Comparison of ENCODE assay signal across 9 mouse cellular contexts in the genomic region with DNA sequence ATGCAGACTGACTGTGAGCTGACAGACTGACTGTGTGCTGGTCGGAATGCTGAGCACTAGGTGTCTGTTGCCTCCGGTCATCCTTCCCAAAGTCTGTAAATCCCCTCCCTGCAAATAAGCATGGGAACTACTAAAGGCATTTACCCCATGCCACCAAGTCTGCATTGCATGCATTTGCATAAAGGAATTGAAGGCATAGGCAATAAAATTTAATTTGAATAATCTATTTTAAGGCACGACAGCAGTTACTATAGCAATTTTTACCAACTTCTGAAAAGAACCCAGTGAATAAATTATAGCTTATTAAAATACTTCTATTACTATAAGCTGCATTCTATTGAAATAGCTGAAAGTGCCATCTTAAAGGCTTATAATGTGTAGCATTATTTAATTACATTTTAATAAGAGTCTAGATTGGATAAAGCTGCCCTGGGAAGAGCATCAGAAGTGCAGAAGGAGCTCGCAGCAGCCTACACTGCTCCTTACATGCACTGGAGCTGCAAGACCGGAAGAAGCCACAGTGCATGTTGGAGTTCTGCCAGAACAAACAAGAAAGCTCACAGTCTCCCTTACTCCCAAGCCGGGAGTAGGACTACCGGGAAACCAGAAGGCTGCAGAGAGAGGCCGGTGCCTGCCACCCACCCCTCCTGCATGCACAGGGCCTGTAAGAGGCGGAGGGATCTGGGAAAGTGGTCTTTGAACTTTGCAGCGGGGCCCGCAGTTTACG. TPM values are rescaled to one million over a fixed set of nuclear protein-coding genes. Genes with fewer than 3 reads are reported as not detected.
A peak's percentile ranks its signal among the peaks of the same experiment; 100 is the strongest.
DNase-seq lines count a peak whose midpoint lies in the region; ATAC-seq and TF ChIP-seq lines count a peak whose summit lies in the region.
"Had no signal": no experiment of that assay in that cellular context is flagged by ENCODE, and none has a peak within 500 bp of the region (broad histone marks: within the 10 kb centered on the region; RNA-seq: fewer than 3 reads in every experiment).

No protein-coding gene starts in this region.

- no peak overlapping the region for H3K4me3 ChIP-seq in heart, embryonic 10.5 days
- no peak overlapping the region for H3K4me3 ChIP-seq in forebrain, embryonic 13.5 days
- no peak overlapping the region for H3K4me3 ChIP-seq in myocyte

- H3K4me2 ChIP-seq in forebrain, embryonic 13.5 days, result no peak overlapping the region
- H3K4me2 ChIP-seq in myocyte (ENCODE audit: low read depth), result peak overlapping the region; percentile 31

- H3ac ChIP-seq in myocyte (ENCODE audit: control insufficient read depth, insufficient read length), result no peak overlapping the region

- peaks cover 32% of the 10 kb centered on the region for H3K4me1 ChIP-seq in heart, embryonic 10.5 days
- H3K4me1 ChIP-seq in forebrain, embryonic 13.5 days, result peaks cover 6% of the 10 kb centered on the region; the same call in 1 of the 2 replicates

- intact Hi-C loops in heart, postnatal 25 days (cut with DNase I), result loop anchor here (1.0 kb wide), 1 partner anchor 58 kb away; a partner anchor contains a TSS
- intact Hi-C loops in left cerebral cortex, postnatal 36 days (cut with DNase I), result no loop called here

- no peaks in the 10 kb centered on the region for H3K36me3 ChIP-seq in heart, embryonic 10.5 days
- no peaks in the 10 kb centered on the region for H3K36me3 ChIP-seq in forebrain, embryonic 13.5 days (ENCODE audit: poor library complexity, severe bottlenecking)
- no peaks in the 10 kb centered on the region for H3K36me3 ChIP-seq in myocyte (ENCODE audit: control insufficient read depth, insufficient read depth)

- no peak overlapping the region for H3K9ac ChIP-seq in forebrain, embryonic 13.5 days

- WGBS in heart, embryonic 10.5 days, result 49% methylated on average over 12 of the region's 12 CpGs
- 60% methylated on average over 12 of the region's 12 CpGs for WGBS in forebrain, embryonic 13.5 days

- no peaks in the 10 kb centered on the region for H3K9me3 ChIP-seq in heart, embryonic 10.5 days
- H3K9me3 ChIP-seq in forebrain, embryonic 13.5 days (replicated peaks), result no peaks in the 10 kb centered on the region

- no peaks in the 10 kb centered on the region for H3K79me2 ChIP-seq in myocyte (ENCODE audit: control insufficient read depth, insufficient read depth)

- DNase-seq in heart, embryonic 10.5 days (ENCODE audit: low spot score), result peak; percentile 77
- no peak for DNase-seq in heart, postnatal 25 days (ENCODE audit: low spot score)
- peak; percentile 70 for DNase-seq in kidney, postnatal 14 days
- no peak for DNase-seq in left cerebral cortex, postnatal 36 days (ENCODE audit: low spot score in 2 of 2)
- DNase-seq in c-Kit-positive CD71-positive TER-119-positive erythroid progenitor cells, embryonic 14.5 days (ENCODE audit: low spot score), result no peak

- peak overlapping the region; percentile 86 for H3K27ac ChIP-seq in heart, embryonic 10.5 days
- no peak overlapping the region for H3K27ac ChIP-seq in forebrain, embryonic 13.5 days

- ATAC-seq in forebrain, embryonic 13.5 days, result peak; percentile 75
- no peak for ATAC-seq in monocyte, adult 5-6 weeks (replicated peaks; ENCODE audit: insufficient number of reproducible peaks, low FRiP score, low TSS enrichment, poor library complexity, severe bottlenecking)

- no peaks in the 10 kb centered on the region for H3K27me3 ChIP-seq in heart, embryonic 10.5 days (ENCODE audit: insufficient read depth, poor library complexity, severe bottlenecking)
- H3K27me3 ChIP-seq in forebrain, embryonic 13.5 days, result no peaks in the 10 kb centered on the region
- no peaks in the 10 kb centered on the region for H3K27me3 ChIP-seq in myocyte (ENCODE audit: control insufficient read depth, insufficient read depth, insufficient read length)

- TF ChIP-seq POLR2A in myocyte (IDR thresholded peaks at IDR 0.05; ENCODE audit: insufficient read length, low read depth), result no peak

TF ChIP-seq in myocyte, 11 proteins besides CTCF, POLR2A, EP300 and RAD21:
- TF ChIP-seq CEBPB (IDR thresholded peaks at IDR 0.05; ENCODE audit: insufficient read depth, poor library complexity, severe bottlenecking) (no peak), TCF12 (IDR thresholded peaks at IDR 0.05; ENCODE audit: insufficient read depth, poor library complexity, severe bottlenecking) (no peak), TCF3 (IDR thresholded peaks at IDR 0.05; ENCODE audit: insufficient read length, low read depth) (no peak), REST (IDR thresholded peaks at IDR 0.05; ENCODE audit: insufficient read depth, insufficient read length) (no peak), MYOG (IDR thresholded peaks at IDR 0.05; ENCODE audit: control insufficient read depth in 1 of 3, insufficient read depth in 1 of 3, insufficient read length in 2 of 3, low read depth in 2 of 3) (no peak), POLR2AphosphoS2 (IDR thresholded peaks at IDR 0.05; ENCODE audit: insufficient read length, low read depth) (no peak), E2F4 (IDR thresholded peaks at IDR 0.05; ENCODE audit: insufficient read depth) (no peak), USF1 (IDR thresholded peaks at IDR 0.05; ENCODE audit: low read depth) (no peak), MAX (IDR thresholded peaks at IDR 0.05; ENCODE audit: low read depth) (no peak), SRF (IDR thresholded peaks at IDR 0.05; ENCODE audit: control insufficient read depth, insufficient read length, low read depth) (no peak), MYOD1 (IDR thresholded peaks at IDR 0.05; ENCODE audit: control insufficient read depth in 1 of 3, insufficient read length in 2 of 3, low read depth in 2 of 3) (no peak)
TF ChIP-seq in myocyte: peak in this region for 0.

RNA-seq across cellular contexts. Expression of a gene that starts 58.3 kb away (rescaled TPM):
- 24.0 and 70.2 TPM in 2 replicates for polyA plus RNA-seq in heart, embryonic 10.5 days (2016; fragmentation: Nextera tagmentation; extraction: Ambion mirVana)
- 1,000 to 10,000 TPM; 2,092 to 2,205 TPM for total RNA-seq in heart, postnatal 25 days (2021)
- not detected in 2 replicates for polyA plus RNA-seq in forebrain, embryonic 13.5 days (2015; fragmentation: Nextera tagmentation; extraction: Ambion mirVana)
- polyA plus RNA-seq in myocyte (2012; fragmentation: generic; extraction: Trizol), result 134 TPM
- total RNA-seq in left cerebral cortex, postnatal 36 days (2021), result under 1 TPM; 0.27 to 0.68 TPM
- not detected in 3 replicates for total RNA-seq in monocyte, adult 5-6 weeks (2017)
- total RNA-seq: ES-E14 had no signal

Comparison
In these comparisons a context has a peak if more than half of its experiments do, and no peak if none do; other contexts are left out.
1. DNase-seq: peak in heart, embryonic 10.5 days (single experiment) and kidney, postnatal 14 days (single experiment); none in heart, postnatal 25 days (single experiment), left cerebral cortex, postnatal 36 days (0 of 2) and c-Kit-positive CD71-positive TER-119-positive erythroid progenitor cells, embryonic 14.5 days (single experiment).
2. RNA of a gene that starts 58.3 kb away (total RNA-seq): 2,092 to 2,205 TPM in heart, postnatal 25 days; 0.27 to 0.68 TPM in left cerebral cortex, postnatal 36 days and not detected in monocyte, adult 5-6 weeks; every median in the first group is over 1,000 times any median in the second.